Mouse (Mus musculus) limb, embryonic 15.5 days (tissue): ENCODE measurements at regions not wholly inside any gene's neighbourhood (a gene's known extent, or its start where the extent isn't known, plus 50 kb on each side); places are given as distances from the start of the nearest gene placed in this dataset.

Source experiments
- ATAC-seq: fragments of 200-750 bp; cut with Nextera tagmentation; 2 replicates; pipeline ENCODE4 v1.8.0; 2017; ENCODE audit warnings: low read depth, moderate TSS enrichment; ENCODE audit not compliant: insufficient number of reproducible peaks, low FRiP score, low TSS enrichment
- H3K27ac ChIP-seq: fragments of 300-500 bp; sonication (generic); 2 replicates; pipeline ENCODE4 v1.5.1; 2015; ENCODE audit warnings: moderate library complexity, mild to moderate bottlenecking, inconsistent platforms
- H3K27me3 ChIP-seq: fragments of 300-500 bp; sonication (generic); 2 replicates; pipeline ENCODE4 v1.6.1; 2015; ENCODE audit warnings: inconsistent platforms
- H3K36me3 ChIP-seq: fragments of 300-500 bp; sonication (generic); 2 replicates; pipeline ENCODE4 v1.6.1; 2015; ENCODE audit warnings: inconsistent platforms
- H3K4me1 ChIP-seq: fragments of 300-500 bp; sonication (generic); 2 replicates; pipeline ENCODE4 v1.6.1; 2015; ENCODE audit warnings: inconsistent platforms
- H3K4me2 ChIP-seq: fragments of 300-500 bp; sonication (generic); 2 replicates; pipeline ENCODE4 v1.6.1; 2015; ENCODE audit warnings: mild to moderate bottlenecking, inconsistent platforms
- H3K4me3 ChIP-seq: fragments of 300-500 bp; sonication (generic); 2 replicates; pipeline ENCODE4 v1.5.1; 2015; ENCODE audit warnings: mild to moderate bottlenecking, inconsistent platforms
- H3K9ac ChIP-seq: fragments of 300-500 bp; sonication (generic); 2 replicates; pipeline ENCODE4 v1.6.1; 2015; ENCODE audit warnings: inconsistent platforms
- H3K9me3 ChIP-seq: fragments of 300-500 bp; sonication (generic); 2 replicates; pipeline ENCODE4 v1.6.1; 2016; ENCODE audit warnings: inconsistent platforms
- WGBS: fragments of 180-500 bp; shearing (Covaris S2); methylation state at CpG from one replicate; pipeline ENCODE4 v1.1.7; 2015; 5-methylcytosine and 5-hydroxymethylcytosine counted together

- Histone ChIP-seq H3K4me3 (no peak overlapping the region), H3K4me1 (peaks cover 7% of the 10 kb centered on the region; the same call in 1 of the 2 replicates), H3K9me3 (no peaks in the 10 kb centered on the region), H3K36me3 (no peaks in the 10 kb centered on the region), H3K4me2 (no peak overlapping the region), H3K27ac (no peak overlapping the region), H3K27me3 (no peaks in the 10 kb centered on the region), H3K9ac (no peak overlapping the region)
- ATAC-seq = no peak
- WGBS = 23% methylated on average over 2 of the region's 2 CpGs
These were observed 117.7 kb upstream of the Jun start for GRCm38 (mm10) chr4:95169702-95170101.

- H3K4me1 ChIP-seq = no peaks in the 10 kb centered on the region
- 79% methylated on average over 2 of the region's 2 CpGs for WGBS
These were observed 125.7 kb upstream of the Jun start for GRCm38 (mm10) chr4:95177753-95178152.

GRCm38 (mm10) chr4:95178467-95178866, 126.4 kb upstream of the Jun start:
- no peaks in the 10 kb centered on the region for H3K27me3 ChIP-seq
- WGBS = 46% methylated on average over 3 of the region's 3 CpGs

More at GRCm38 (mm10) chr4:95177753-95178152, 125.7 kb upstream of the Jun start:
- H3K27ac ChIP-seq = no peak overlapping the region
- H3K36me3 ChIP-seq = no peaks in the 10 kb centered on the region
- H3K27me3 ChIP-seq = no peaks in the 10 kb centered on the region
- no peak for ATAC-seq
- no peak overlapping the region for H3K4me3 ChIP-seq
- H3K9me3 ChIP-seq = no peaks in the 10 kb centered on the region
- H3K4me2 ChIP-seq = no peak overlapping the region
- no peak overlapping the region for H3K9ac ChIP-seq

GRCm38 (mm10) chr4:95178900-95179299, 126.9 kb upstream of the Jun start:
- H3K9ac ChIP-seq = no peak overlapping the region

More at GRCm38 (mm10) chr4:95178467-95178866, 126.4 kb upstream of the Jun start:
- Histone ChIP-seq H3K27ac (no peak overlapping the region), H3K36me3 (no peaks in the 10 kb centered on the region), H3K9me3 (no peaks in the 10 kb centered on the region), H3K9ac (no peak overlapping the region), H3K4me2 (no peak overlapping the region), H3K4me1 (no peaks in the 10 kb centered on the region), H3K4me3 (no peak overlapping the region)
- ATAC-seq = no peak

GRCm38 (mm10) chr4:95180446-95180845, 128.4 kb upstream of the Jun start:
- Histone ChIP-seq H3K27me3 (no peaks in the 10 kb centered on the region), H3K9me3 (no peaks in the 10 kb centered on the region), H3K9ac (no peak overlapping the region), H3K4me3 (no peak overlapping the region), H3K4me2 (no peak overlapping the region), H3K36me3 (no peaks in the 10 kb centered on the region), H3K4me1 (0 out of 2 replicates have a peak, but pooled peaks cover 5% of the 10 kb centered on the region), H3K27ac (no peak overlapping the region)
- WGBS = 92% methylated on average over 5 of the region's 5 CpGs
- ATAC-seq = no peak

More at GRCm38 (mm10) chr4:95178900-95179299, 126.9 kb upstream of the Jun start:
- WGBS = 49% methylated on average over 8 of the region's 8 CpGs
- no peak for ATAC-seq
- Histone ChIP-seq H3K9me3 (no peaks in the 10 kb centered on the region), H3K27me3 (no peaks in the 10 kb centered on the region), H3K4me3 (no peak overlapping the region), H3K4me1 (no peaks in the 10 kb centered on the region), H3K4me2 (no peak overlapping the region), H3K27ac (no peak overlapping the region), H3K36me3 (no peaks in the 10 kb centered on the region)

- Histone ChIP-seq H3K4me2 (no peak overlapping the region), H3K27me3 (no peaks in the 10 kb centered on the region), H3K36me3 (no peaks in the 10 kb centered on the region), H3K4me1 (peaks cover 7% of the 10 kb centered on the region; the same call in 1 of the 2 replicates), H3K9me3 (no peaks in the 10 kb centered on the region), H3K9ac (no peak overlapping the region), H3K27ac (no peak overlapping the region), H3K4me3 (no peak overlapping the region)
- ATAC-seq = no peak
These were observed 129.0 kb upstream of the Jun start for GRCm38 (mm10) chr4:95180999-95181398.

GRCm38 (mm10) chr4:95184180-95184579, 132.2 kb upstream of the Jun start:
- H3K27me3 ChIP-seq = no peaks in the 10 kb centered on the region
- 65% methylated on average over 4 of the region's 4 CpGs for WGBS
- no peaks in the 10 kb centered on the region for H3K36me3 ChIP-seq
- H3K4me3 ChIP-seq = no peak overlapping the region
- H3K9ac ChIP-seq = no peak overlapping the region
- H3K9me3 ChIP-seq = no peaks in the 10 kb centered on the region
- H3K4me1 ChIP-seq = peaks cover 10% of the 10 kb centered on the region; the same call in 1 of the 2 replicates
- no peak overlapping the region for H3K4me2 ChIP-seq
- no peak for ATAC-seq
- H3K27ac ChIP-seq = no peak overlapping the region

GRCm38 (mm10) chr4:95185113-95185915, 133.3 kb upstream of the Jun start:
- 31% methylated on average over 14 of the region's 14 CpGs for WGBS
- H3K36me3 ChIP-seq = no peaks in the 10 kb centered on the region
- no peak overlapping the region for H3K27ac ChIP-seq
- H3K4me3 ChIP-seq = no peak overlapping the region
- no peaks in the 10 kb centered on the region for H3K9me3 ChIP-seq
- no peak for ATAC-seq
- H3K4me2 ChIP-seq = peak overlapping the region; percentile 5; the same call in 1 of the 2 replicates
- no peaks in the 10 kb centered on the region for H3K27me3 ChIP-seq
- peaks cover 10% of the 10 kb centered on the region; the same call in 1 of the 2 replicates for H3K4me1 ChIP-seq
- no peak overlapping the region for H3K9ac ChIP-seq

- Histone ChIP-seq H3K4me1 (peaks cover 10% of the 10 kb centered on the region; the same call in 1 of the 2 replicates), H3K9ac (no peak overlapping the region), H3K4me3 (no peak overlapping the region), H3K27me3 (no peaks in the 10 kb centered on the region), H3K4me2 (no peak overlapping the region), H3K27ac (no peak overlapping the region), H3K36me3 (no peaks in the 10 kb centered on the region), H3K9me3 (no peaks in the 10 kb centered on the region)
- ATAC-seq = no peak
- WGBS = 54% methylated on average over 3 of the region's 3 CpGs
These were observed 133.8 kb upstream of the Jun start for GRCm38 (mm10) chr4:95185916-95186200.

- H3K4me1 ChIP-seq = peaks cover 12% of the 10 kb centered on the region; the same call in 1 of the 2 replicates
These were observed 136.1 kb upstream of the Jun start for GRCm38 (mm10) chr4:95188107-95188506.

GRCm38 (mm10) chr4:95191654-95192406, 139.8 kb upstream of the Jun start:
- H3K4me1 ChIP-seq = 0 out of 2 replicates have a peak, but pooled peaks cover 2% of the 10 kb centered on the region
- H3K4me3 ChIP-seq = no peak overlapping the region
- no peaks in the 10 kb centered on the region for H3K36me3 ChIP-seq
- no peak overlapping the region for H3K4me2 ChIP-seq
- ATAC-seq = no peak
- 75% methylated on average over 7 of the region's 7 CpGs for WGBS
- H3K9me3 ChIP-seq = no peaks in the 10 kb centered on the region
- no peak overlapping the region for H3K27ac ChIP-seq
- no peak overlapping the region for H3K9ac ChIP-seq
- no peaks in the 10 kb centered on the region for H3K27me3 ChIP-seq

More at GRCm38 (mm10) chr4:95188107-95188506, 136.1 kb upstream of the Jun start:
- Histone ChIP-seq H3K36me3 (no peaks in the 10 kb centered on the region), H3K27ac (no peak overlapping the region), H3K27me3 (no peaks in the 10 kb centered on the region), H3K9me3 (no peaks in the 10 kb centered on the region), H3K4me3 (no peak overlapping the region), H3K4me2 (no peak overlapping the region), H3K9ac (no peak overlapping the region)
- ATAC-seq = no peak
- WGBS = 67% methylated on average over 3 of the region's 3 CpGs

- H3K4me2 ChIP-seq = no peak overlapping the region
- no peaks in the 10 kb centered on the region for H3K9me3 ChIP-seq
- no peak for ATAC-seq
- H3K27ac ChIP-seq = no peak overlapping the region
- H3K27me3 ChIP-seq = no peaks in the 10 kb centered on the region
- peaks cover 7% of the 10 kb centered on the region; the same call in 1 of the 2 replicates for H3K4me1 ChIP-seq
- no peak overlapping the region for H3K4me3 ChIP-seq
- H3K9ac ChIP-seq = no peak overlapping the region
- no peaks in the 10 kb centered on the region for H3K36me3 ChIP-seq
These were observed 140.5 kb upstream of the Jun start for GRCm38 (mm10) chr4:95192562-95192961.
